Mouse (Mus musculus) limb, embryonic 15.5 days (tissue): ENCODE results near the gene 1700016K19Rik. TPM values are rescaled to one million over a fixed set of nuclear protein-coding genes. Genes with fewer than 3 reads are reported as not detected.
A peak's percentile ranks its signal among the peaks of the same experiment; 100 is the strongest.

ENCODE experiments used
- ATAC-seq: fragments of 200-750 bp; cut with Nextera tagmentation; 2 replicates; pipeline ENCODE4 v1.8.0; 2017; ENCODE audit warnings: low read depth, moderate TSS enrichment; ENCODE audit not compliant: insufficient number of reproducible peaks, low FRiP score, low TSS enrichment
- H3K27ac ChIP-seq: fragments of 300-500 bp; sonication (generic); 2 replicates; pipeline ENCODE4 v1.5.1; 2015; ENCODE audit warnings: moderate library complexity, mild to moderate bottlenecking, inconsistent platforms
- H3K27me3 ChIP-seq: fragments of 300-500 bp; sonication (generic); 2 replicates; pipeline ENCODE4 v1.6.1; 2015; ENCODE audit warnings: inconsistent platforms
- H3K36me3 ChIP-seq: fragments of 300-500 bp; sonication (generic); 2 replicates; pipeline ENCODE4 v1.6.1; 2015; ENCODE audit warnings: inconsistent platforms
- H3K4me1 ChIP-seq: fragments of 300-500 bp; sonication (generic); 2 replicates; pipeline ENCODE4 v1.6.1; 2015; ENCODE audit warnings: inconsistent platforms
- H3K4me2 ChIP-seq: fragments of 300-500 bp; sonication (generic); 2 replicates; pipeline ENCODE4 v1.6.1; 2015; ENCODE audit warnings: mild to moderate bottlenecking, inconsistent platforms
- H3K4me3 ChIP-seq: fragments of 300-500 bp; sonication (generic); 2 replicates; pipeline ENCODE4 v1.5.1; 2015; ENCODE audit warnings: mild to moderate bottlenecking, inconsistent platforms
- H3K9ac ChIP-seq: fragments of 300-500 bp; sonication (generic); 2 replicates; pipeline ENCODE4 v1.6.1; 2015; ENCODE audit warnings: inconsistent platforms
- H3K9me3 ChIP-seq: fragments of 300-500 bp; sonication (generic); 2 replicates; pipeline ENCODE4 v1.6.1; 2016; ENCODE audit warnings: inconsistent platforms
- WGBS: fragments of 180-500 bp; shearing (Covaris S2); methylation state at CpG from one replicate; pipeline ENCODE4 v1.1.7; 2015; 5-methylcytosine and 5-hydroxymethylcytosine counted together
- polyA plus RNA-seq: library from polyadenylated mRNA; unstranded; fragments of >200 nt; fragmentation: Nextera tagmentation; extraction: Ambion mirVana; gene quantifications from 2 replicates; pipeline ENCODE4 v1.2.1, GENCODE M21; 2015

The 1700016K19Rik gene
- polyA plus RNA-seq, 1 experiment from 2014 or later = 1.1 TPM

DNA sequence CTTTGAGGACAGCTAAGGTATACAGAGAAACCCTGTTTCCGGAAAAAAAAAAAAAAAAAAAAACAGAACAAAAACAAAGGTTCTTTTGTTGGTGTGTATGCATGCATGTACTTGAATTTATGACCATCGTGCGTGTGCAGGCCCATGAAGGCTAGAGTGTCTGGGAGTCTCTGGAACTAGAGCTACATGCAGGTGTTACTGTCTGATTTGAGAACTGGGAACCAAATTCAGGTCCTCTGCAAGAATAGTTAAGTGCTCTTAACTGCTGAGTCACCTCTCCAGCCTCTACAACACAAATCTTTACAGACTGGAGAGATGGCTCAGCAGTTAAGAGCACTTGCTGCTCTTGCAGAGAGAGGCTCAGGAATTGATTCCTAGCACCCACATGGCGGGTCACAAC lies 16.1 kb downstream of the 1700016K19Rik start:
- Histone ChIP-seq H3K4me2 (no peak overlapping the region), H3K4me1 (peaks cover 6% of the 10 kb centered on the region), H3K27ac (no peak overlapping the region), H3K9me3 (no peaks in the 10 kb centered on the region), H3K27me3 (no peaks in the 10 kb centered on the region), H3K4me3 (no peak overlapping the region), H3K36me3 (0 out of 2 replicates have a peak, but pooled peaks cover 6% of the 10 kb centered on the region), H3K9ac (no peak overlapping the region)
- 57% methylated on average over 4 of the region's 4 CpGs for WGBS
- no peak for ATAC-seq

DNA sequence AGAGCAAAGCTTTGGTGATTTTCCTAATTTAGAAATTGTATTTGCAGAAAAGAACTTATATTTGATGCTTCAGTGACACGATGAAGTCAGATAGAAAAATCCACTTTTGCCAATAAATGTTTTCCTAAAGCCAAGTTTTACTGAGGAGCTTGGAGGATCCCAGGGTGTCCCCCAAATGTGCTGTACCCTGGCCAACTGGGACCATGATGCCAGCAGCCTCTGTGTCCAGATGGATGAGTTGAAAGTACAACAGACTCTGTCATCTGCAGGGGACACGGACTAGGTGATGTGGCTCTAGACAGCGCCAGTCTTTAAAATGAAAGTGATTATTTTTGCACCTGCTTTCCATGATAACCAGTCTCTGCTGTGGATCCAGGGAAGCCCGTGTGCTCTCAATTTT lies 20.2 kb downstream of the 1700016K19Rik start:
- Histone ChIP-seq H3K9ac (no peak overlapping the region), H3K4me3 (no peak overlapping the region), H3K9me3 (no peaks in the 10 kb centered on the region), H3K4me1 (peaks cover 13% of the 10 kb centered on the region), H3K4me2 (no peak overlapping the region), H3K36me3 (peaks cover 27% of the 10 kb centered on the region), H3K27ac (no peak overlapping the region), H3K27me3 (no peaks in the 10 kb centered on the region)
- WGBS = 68% methylated on average over 4 of the region's 4 CpGs
- ATAC-seq = no peak

DNA sequence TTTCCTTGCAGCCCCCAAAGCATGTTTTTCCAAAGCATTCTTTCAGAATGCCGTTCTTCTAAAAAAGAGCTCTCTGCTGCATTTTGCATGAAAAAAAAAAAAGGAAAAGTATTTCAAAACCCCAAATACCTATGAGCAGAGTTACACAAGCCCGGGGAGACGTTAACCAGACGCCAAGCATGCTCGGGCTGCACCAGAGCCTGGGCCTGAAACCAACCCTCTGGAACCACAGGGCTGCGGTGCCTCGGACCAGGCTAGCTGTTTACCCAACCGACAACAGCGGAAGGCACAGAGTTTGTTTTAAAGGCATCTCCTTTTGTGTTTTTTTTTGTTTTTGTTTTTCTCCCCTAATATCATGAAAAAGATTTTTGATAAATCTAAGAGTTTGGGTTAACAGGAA lies 21.2 kb downstream of the 1700016K19Rik start:
- Histone ChIP-seq H3K9ac (no peak overlapping the region), H3K4me3 (no peak overlapping the region), H3K36me3 (peaks cover 29% of the 10 kb centered on the region), H3K4me2 (no peak overlapping the region), H3K9me3 (no peaks in the 10 kb centered on the region), H3K4me1 (peaks cover 23% of the 10 kb centered on the region), H3K27ac (0 out of 2 replicates have a peak overlapping the region, but pooled peaks have one; percentile 47), H3K27me3 (no peaks in the 10 kb centered on the region)
- WGBS = 46% methylated on average over 9 of the region's 9 CpGs
- ATAC-seq = no peak

DNA sequence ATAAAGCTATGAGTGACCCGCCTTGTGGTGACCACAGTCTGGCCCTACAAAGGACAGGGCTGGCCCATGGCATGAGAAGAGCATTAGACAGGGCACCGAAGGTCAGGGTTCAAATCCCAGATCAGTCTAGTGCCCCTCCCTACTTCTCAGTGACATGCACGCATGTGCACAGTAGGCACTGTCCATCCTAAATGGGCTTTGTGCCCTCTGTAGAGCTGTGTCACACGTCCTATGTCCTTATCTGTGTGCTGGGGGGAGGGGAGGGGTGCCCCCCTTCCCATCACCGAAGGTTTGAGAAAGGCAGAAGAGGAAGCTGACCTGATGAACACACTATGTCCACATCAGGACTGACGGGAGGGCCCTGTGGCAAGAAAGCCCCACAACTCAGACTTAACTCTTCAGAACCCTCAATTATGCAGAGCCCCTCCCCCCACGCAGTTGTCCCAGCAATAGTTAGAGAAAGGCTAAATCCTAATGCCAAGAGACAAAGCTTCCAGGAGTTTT lies 25.4 kb downstream of the 1700016K19Rik start:
- ATAC-seq = no peak
- Histone ChIP-seq H3K9ac (no peak overlapping the region), H3K36me3 (peaks cover 23% of the 10 kb centered on the region), H3K27me3 (no peaks in the 10 kb centered on the region), H3K4me2 (peak overlapping the region; percentile 81), H3K4me3 (peak overlapping the region; percentile 85), H3K4me1 (peaks cover 46% of the 10 kb centered on the region), H3K9me3 (no peaks in the 10 kb centered on the region), H3K27ac (no peak overlapping the region)
- WGBS = 68% methylated on average over 7 of the region's 7 CpGs

DNA sequence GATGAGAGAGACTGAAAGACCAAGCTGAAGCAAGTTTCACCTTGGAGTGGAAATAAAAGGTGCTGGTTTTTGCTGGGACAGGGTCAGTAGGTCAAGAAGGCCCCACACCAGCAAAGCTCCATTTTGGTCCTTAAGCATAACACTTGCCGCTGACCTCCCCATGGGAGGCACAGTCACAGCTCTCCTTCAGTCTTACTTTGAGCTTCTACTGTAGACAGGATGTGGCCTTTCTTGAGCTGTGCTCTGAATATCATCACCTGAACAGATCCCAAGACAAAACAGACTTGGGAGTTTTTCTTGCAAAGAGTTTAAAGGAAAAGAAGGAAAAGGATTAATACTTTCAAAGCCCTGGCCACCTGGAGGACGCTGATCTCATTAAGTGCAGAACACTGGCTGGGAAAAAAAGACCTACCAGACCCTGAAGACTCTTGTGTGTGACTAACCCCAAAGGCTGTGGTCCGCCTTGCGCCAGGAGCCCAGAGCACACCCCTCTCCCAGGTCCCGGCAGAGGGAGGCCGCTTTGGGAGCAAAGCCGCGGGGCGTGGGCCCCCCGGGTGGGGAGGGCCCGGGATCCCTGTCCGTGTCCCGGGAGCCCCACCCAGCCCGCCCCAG lies 26.9 kb downstream of the 1700016K19Rik start:
- Histone ChIP-seq H3K36me3 (peaks cover 23% of the 10 kb centered on the region), H3K4me3 (peak overlapping the region; percentile 85), H3K9me3 (no peaks in the 10 kb centered on the region), H3K27ac (peak overlapping the region; percentile 86), H3K4me1 (peaks cover 37% of the 10 kb centered on the region), H3K9ac (peak overlapping the region; percentile 82), H3K4me2 (peak overlapping the region; percentile 81), H3K27me3 (no peaks in the 10 kb centered on the region)
- no peak for ATAC-seq
- WGBS = 4% methylated on average over 12 of the region's 14 CpGs

DNA sequence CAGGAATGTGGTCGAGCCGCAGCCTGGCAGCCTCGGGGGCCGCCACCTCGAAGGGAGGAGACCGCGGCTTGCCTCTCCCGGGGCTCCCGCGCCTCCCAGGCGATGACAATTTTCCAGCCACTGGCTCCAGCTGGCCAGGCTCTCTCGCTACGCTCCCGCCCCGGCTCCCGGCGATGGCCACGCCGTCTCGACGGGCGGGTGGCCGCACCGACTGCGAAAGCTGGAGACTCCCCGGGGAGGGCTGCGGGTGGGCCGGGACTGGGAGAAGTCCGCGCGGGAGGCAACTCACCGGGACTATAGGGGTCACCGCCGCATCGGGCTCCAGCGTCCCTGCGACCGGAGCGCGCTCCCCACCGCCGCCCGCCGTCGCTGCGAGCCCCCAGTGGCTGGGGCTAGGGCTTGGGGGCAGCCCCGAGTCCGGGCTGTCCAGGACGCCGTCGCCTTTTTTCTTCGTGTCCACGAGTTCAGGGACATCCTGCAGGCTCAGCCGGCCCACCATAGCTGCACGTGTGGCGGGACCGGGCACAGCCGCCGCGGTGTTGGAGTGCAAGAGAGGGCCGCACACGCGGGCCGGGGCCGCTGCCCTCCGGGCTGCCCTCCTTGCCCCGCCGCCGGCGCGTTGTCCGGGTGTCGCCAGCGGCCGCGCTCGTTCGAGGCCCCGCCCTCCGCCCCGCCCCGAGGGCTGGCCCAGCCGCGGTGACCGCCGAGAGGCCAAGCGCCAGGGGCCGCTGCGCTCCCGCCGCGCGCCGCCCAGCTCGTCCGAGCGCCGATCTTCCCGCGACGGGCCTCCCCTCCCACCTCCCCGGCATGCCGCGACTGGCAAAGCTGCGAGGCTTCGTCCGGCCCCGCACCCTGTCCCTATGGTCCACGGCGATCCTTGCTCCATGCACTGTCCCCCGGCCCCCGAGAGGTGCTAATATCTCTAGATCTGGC lies 27.7 kb downstream of the 1700016K19Rik start, which contains the start of gene Rflnb:
TSS of gene Rflnb (minus strand) at position 644 of the 933 bp plus-strand sequence.
- WGBS = under 1% methylated on average over 101 of the region's 112 CpGs
- H3K27ac ChIP-seq = peak within 1 kb of the TSS; percentile 86

DNA sequence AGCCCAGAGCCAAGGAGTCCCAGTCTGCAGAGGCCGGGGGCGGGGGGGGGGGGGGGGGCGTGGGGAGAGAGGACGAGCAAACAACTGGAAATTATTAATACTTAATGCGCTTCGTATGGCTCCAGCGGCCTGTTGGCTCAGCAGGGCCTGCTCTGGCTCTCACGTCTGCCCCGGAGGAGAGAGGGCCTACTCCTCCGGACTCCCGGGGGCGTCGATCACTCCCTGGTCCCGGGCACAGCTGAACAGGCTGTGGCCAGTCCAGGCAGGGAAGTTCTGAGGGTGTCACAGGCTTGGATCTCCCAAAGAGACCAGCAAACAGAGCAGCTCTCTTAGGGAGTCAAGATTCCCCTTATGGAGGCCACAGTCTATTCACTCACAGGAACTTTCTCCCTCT lies 28.4 kb downstream of the 1700016K19Rik start:
- ATAC-seq = no peak; the same call in 1 of the 2 replicates
- H3K9ac ChIP-seq = peak overlapping the region; percentile 82

More for the DNA sequence above, 27.7 kb downstream of the 1700016K19Rik start, which contains the start of gene Rflnb:
- H3K9ac ChIP-seq = peak within 1 kb of the TSS; percentile 82
- peak within 1 kb of the TSS; percentile 85 for H3K4me3 ChIP-seq
- H3K4me2 ChIP-seq = peak within 1 kb of the TSS; percentile 81
- no peaks in the 10 kb centered on the region for H3K9me3 ChIP-seq
- ATAC-seq = peak; percentile 82
- no peaks in the 10 kb centered on the region for H3K27me3 ChIP-seq
- peaks cover 34% of the 10 kb centered on the region for H3K4me1 ChIP-seq
- peaks cover 18% of the 10 kb centered on the region for H3K36me3 ChIP-seq

DNA sequence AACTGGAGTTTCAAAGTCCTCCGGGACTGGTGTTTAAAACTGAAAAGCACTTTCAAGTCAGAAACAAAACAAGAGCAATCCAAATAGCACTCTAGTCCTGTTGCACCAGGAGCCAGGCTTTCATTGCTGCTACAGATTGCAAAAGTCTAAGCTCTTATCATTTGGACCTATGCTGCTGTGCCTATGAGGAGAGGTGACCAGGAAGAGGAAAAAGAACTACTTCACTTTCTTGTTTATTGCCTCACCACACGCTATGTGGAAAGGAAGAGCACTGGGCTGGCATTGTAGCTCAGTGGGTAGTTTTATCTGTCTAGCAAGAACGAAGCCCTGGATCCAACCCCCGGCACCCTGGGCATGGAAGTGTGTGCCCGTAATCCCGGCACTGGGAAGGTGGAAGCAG lies 33.6 kb downstream of the 1700016K19Rik start:
- ATAC-seq = no peak

More for the DNA sequence above, 28.4 kb downstream of the 1700016K19Rik start:
- Histone ChIP-seq H3K36me3 (peaks cover 15% of the 10 kb centered on the region), H3K4me1 (peaks cover 34% of the 10 kb centered on the region), H3K4me2 (peak overlapping the region; percentile 81), H3K27ac (peak overlapping the region; percentile 86), H3K4me3 (peak overlapping the region; percentile 85), H3K27me3 (no peaks in the 10 kb centered on the region), H3K9me3 (no peaks in the 10 kb centered on the region)
- 3% methylated on average over 10 of the region's 14 CpGs for WGBS

DNA sequence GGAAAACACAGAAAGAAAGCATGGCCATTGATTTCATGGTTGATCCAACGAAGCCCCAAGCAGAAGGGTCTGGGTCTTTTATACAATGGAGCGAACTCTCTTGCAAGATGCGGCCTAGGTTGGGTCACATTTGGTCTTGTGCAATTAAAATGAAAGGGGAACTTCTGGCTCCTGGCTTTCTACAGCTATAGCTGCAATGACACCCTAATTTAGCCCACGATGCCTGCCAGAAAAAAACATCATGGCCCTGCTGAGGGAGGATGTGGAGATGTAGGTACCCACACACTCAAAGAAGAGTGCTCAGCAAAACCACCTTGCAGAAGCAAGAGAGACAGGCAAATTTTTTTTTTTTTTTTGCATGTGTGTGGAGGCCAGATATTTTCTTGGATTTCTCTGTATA lies 34.1 kb downstream of the 1700016K19Rik start:
- no peaks in the 10 kb centered on the region for H3K9me3 ChIP-seq
- no peak overlapping the region for H3K9ac ChIP-seq
- peaks cover 4% of the 10 kb centered on the region; the same call in 1 of the 2 replicates for H3K4me1 ChIP-seq
- no peak for ATAC-seq
- H3K27me3 ChIP-seq = no peaks in the 10 kb centered on the region
- H3K4me3 ChIP-seq = no peak overlapping the region
- 78% methylated on average over 4 of the region's 4 CpGs for WGBS
- no peak overlapping the region for H3K4me2 ChIP-seq
- no peak overlapping the region for H3K27ac ChIP-seq
- H3K36me3 ChIP-seq = no peaks in the 10 kb centered on the region

More for the DNA sequence above, 33.6 kb downstream of the 1700016K19Rik start:
- Histone ChIP-seq H3K9ac (no peak overlapping the region), H3K4me2 (no peak overlapping the region), H3K4me1 (peaks cover 4% of the 10 kb centered on the region; the same call in 1 of the 2 replicates), H3K4me3 (no peak overlapping the region), H3K36me3 (no peaks in the 10 kb centered on the region), H3K27me3 (no peaks in the 10 kb centered on the region), H3K9me3 (no peaks in the 10 kb centered on the region), H3K27ac (no peak overlapping the region)
- 72% methylated on average over 6 of the region's 6 CpGs for WGBS

DNA sequence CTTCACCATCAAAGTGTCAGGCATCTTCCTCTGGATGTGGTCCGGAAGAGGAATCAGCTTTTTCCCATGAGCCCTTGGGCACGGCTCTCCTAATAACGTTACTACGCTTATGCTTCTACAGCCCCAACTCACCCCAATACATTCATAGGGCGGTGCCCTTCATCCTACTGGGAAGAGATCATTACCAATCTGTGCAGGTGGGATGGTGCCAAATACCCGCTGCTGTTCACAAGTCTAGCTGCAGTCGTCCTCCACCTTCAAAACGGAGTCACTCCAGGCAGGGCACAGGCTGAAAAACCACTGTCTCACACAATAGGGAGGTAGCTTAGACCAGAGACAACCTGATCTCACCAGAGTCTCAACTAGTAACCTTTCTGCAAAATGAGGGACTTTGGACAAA lies 35.5 kb downstream of the 1700016K19Rik start:
- Histone ChIP-seq H3K27me3 (no peaks in the 10 kb centered on the region), H3K9ac (no peak overlapping the region), H3K9me3 (no peaks in the 10 kb centered on the region), H3K4me1 (no peaks in the 10 kb centered on the region), H3K4me3 (no peak overlapping the region), H3K36me3 (no peaks in the 10 kb centered on the region), H3K4me2 (no peak overlapping the region), H3K27ac (no peak overlapping the region)
- no peak for ATAC-seq
- 79% methylated on average over 8 of the region's 8 CpGs for WGBS

DNA sequence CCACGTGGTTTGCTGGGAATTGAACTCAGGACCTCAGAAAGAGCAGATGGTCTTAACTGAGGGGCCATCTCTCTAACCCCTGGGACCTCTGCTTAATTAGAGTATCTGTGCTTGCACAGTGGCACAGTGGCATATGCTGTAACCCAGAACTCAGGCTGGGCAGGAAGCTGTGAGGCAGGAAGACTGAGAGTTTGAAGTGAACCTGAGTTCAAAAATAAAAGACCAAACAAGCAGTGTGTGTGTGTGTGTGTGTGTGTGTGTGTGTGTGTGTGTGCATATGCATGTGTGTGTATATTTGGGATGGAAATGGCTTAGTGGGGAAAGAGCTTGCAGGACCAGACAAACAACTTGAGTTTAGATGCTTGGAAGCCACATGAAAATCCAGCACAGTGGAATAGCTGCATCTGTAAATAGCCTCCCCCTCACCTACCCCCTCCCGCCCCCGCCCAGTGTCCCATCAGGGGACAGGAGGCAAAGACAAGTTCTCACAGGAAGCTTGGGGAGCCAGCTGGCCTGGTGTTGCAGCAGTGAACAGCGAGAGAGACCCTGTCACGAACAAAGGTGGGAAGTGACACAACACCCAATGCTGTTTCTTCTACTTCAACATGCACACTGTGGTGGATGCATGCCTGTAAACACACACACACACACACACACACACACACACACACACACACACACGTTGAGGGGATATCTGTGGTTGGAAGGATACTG lies 38.0 kb downstream of the 1700016K19Rik start:
- H3K27ac ChIP-seq = no peak overlapping the region

More for the DNA sequence above, 38.0 kb downstream of the 1700016K19Rik start:
- 35% methylated on average over 6 of the region's 6 CpGs for WGBS
- Histone ChIP-seq H3K27me3 (no peaks in the 10 kb centered on the region), H3K4me1 (peaks cover 11% of the 10 kb centered on the region), H3K4me3 (no peak overlapping the region), H3K4me2 (no peak overlapping the region), H3K9me3 (no peaks in the 10 kb centered on the region), H3K36me3 (no peaks in the 10 kb centered on the region), H3K9ac (no peak overlapping the region)
- ATAC-seq = no peak
